Mouse (Mus musculus) myocyte (in vitro differentiated cells): ENCODE measurements at regions not wholly inside any gene's neighbourhood (a gene's known extent, or its start where the extent isn't known, plus 50 kb on each side); places are given as distances from the start of the nearest gene placed in this dataset.

ENCODE experiments used
- H3K27me3 ChIP-seq: one replicate; pipeline ENCODE4 v1.6.1; 2011; ENCODE audit not compliant: control insufficient read depth, insufficient read depth, insufficient read length
- H3K36me3 ChIP-seq: one replicate; pipeline ENCODE4 v1.6.1; 2011; ENCODE audit not compliant: control insufficient read depth, insufficient read depth
- H3K4me2 ChIP-seq: one replicate; pipeline ENCODE4 v1.6.1; 2011; ENCODE audit warnings: low read depth, control low read depth
- H3K4me3 ChIP-seq: one replicate; pipeline ENCODE4 v1.5.1; 2011; ENCODE audit warnings: mild to moderate bottlenecking, control low read depth, moderate library complexity
- H3K79me2 ChIP-seq: one replicate; pipeline ENCODE4 v1.6.1; 2011; ENCODE audit not compliant: control insufficient read depth, insufficient read depth
- H3ac ChIP-seq: one replicate; pipeline ENCODE4 v1.6.1; 2011; ENCODE audit not compliant: control insufficient read depth, insufficient read length
- CEBPB ChIP-seq: IDR thresholded peaks from 2 replicates; pipeline ENCODE4 v1.6.1; 2011; ENCODE audit warnings: mild to moderate bottlenecking, moderate library complexity; ENCODE audit not compliant: poor library complexity, insufficient read depth, severe bottlenecking
- E2F4 ChIP-seq: IDR thresholded peaks from one replicate; pipeline ENCODE4 v1.6.1; 2011; ENCODE audit warnings: mild to moderate bottlenecking, control low read depth, moderate library complexity; ENCODE audit not compliant: insufficient read depth
- MAX ChIP-seq: IDR thresholded peaks from one replicate; pipeline ENCODE4 v1.6.1; 2011; ENCODE audit warnings: low read depth, mild to moderate bottlenecking, control low read depth
- MYOD1 ChIP-seq, 3 experiments: IDR thresholded peaks; one replicate each; pipeline ENCODE4 v1.6.1; 2011; ENCODE audit warnings: control low read depth in 2 of 3, low read depth in 2 of 3, mild to moderate bottlenecking in 2 of 3, moderate library complexity in 1 of 3; ENCODE audit not compliant: insufficient read length in 2 of 3, control insufficient read depth in 1 of 3
- MYOG ChIP-seq, 3 experiments: IDR thresholded peaks; one replicate each; pipeline ENCODE4 v1.6.1; 2011; ENCODE audit warnings: control low read depth in 2 of 3, low read depth in 2 of 3, mild to moderate bottlenecking in 2 of 3; ENCODE audit not compliant: insufficient read length in 2 of 3, control insufficient read depth in 1 of 3, insufficient read depth in 1 of 3
- POLR2A ChIP-seq: IDR thresholded peaks from one replicate; pipeline ENCODE4 v1.6.1; 2011; ENCODE audit warnings: low read depth, mild to moderate bottlenecking, control low read depth, moderate library complexity; ENCODE audit not compliant: insufficient read length
- POLR2AphosphoS2 ChIP-seq: IDR thresholded peaks from one replicate; pipeline ENCODE4 v1.6.1; 2011; ENCODE audit warnings: low read depth, control low read depth; ENCODE audit not compliant: insufficient read length
- REST ChIP-seq: IDR thresholded peaks from one replicate; pipeline ENCODE4 v1.6.1; 2011; ENCODE audit warnings: mild to moderate bottlenecking, control low read depth, moderate library complexity; ENCODE audit not compliant: insufficient read depth, insufficient read length
- SRF ChIP-seq: IDR thresholded peaks from one replicate; pipeline ENCODE4 v1.6.1; 2011; ENCODE audit warnings: low read depth; ENCODE audit not compliant: control insufficient read depth, insufficient read length
- TCF12 ChIP-seq: IDR thresholded peaks from one replicate; pipeline ENCODE4 v1.6.1; 2011; ENCODE audit warnings: mild to moderate bottlenecking, control low read depth; ENCODE audit not compliant: poor library complexity, insufficient read depth, severe bottlenecking
- TCF3 ChIP-seq: IDR thresholded peaks from one replicate; pipeline ENCODE4 v1.6.1; 2011; ENCODE audit warnings: low read depth, control low read depth; ENCODE audit not compliant: insufficient read length
- USF1 ChIP-seq: IDR thresholded peaks from one replicate; pipeline ENCODE4 v1.6.1; 2011; ENCODE audit warnings: low read depth, mild to moderate bottlenecking, control low read depth, moderate library complexity

DNA sequence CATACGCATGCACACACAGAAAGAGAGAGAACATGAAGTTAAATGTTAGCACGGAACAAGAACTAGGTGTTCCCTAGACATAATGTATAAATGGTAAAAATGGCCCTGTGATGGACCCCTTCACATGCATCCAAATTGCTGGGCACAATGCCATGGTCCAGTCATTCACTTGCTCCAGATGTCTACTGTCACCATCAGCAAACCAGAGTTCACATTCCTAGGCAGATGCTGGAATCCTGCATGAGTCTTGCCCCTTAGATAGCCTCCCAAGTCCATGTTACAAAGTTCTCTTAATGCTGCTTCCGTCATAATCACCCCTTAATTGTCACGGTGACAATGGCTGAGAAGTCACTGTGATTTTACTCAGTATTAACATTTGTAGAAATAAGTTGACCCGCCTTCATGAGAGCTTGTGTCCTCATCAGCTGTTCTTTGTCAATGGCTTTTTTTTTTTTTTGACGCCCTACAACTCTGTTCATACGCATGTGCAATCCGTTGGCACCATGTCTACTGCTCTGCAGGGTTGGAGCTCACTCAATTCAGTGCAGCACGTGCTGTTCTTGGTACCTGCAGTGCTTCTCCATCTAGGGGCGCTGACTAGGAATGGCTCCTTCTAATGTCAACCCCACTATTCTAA is 179.4 kb downstream of the Basp1 start:
- no peak for TF ChIP-seq MYOD1 (IDR thresholded peaks at IDR 0.05; ENCODE audit: control insufficient read depth in 1 of 3, insufficient read length in 2 of 3, low read depth in 2 of 3)
- no peak for TF ChIP-seq MYOG (IDR thresholded peaks at IDR 0.05; ENCODE audit: control insufficient read depth in 1 of 3, insufficient read depth in 1 of 3, insufficient read length in 2 of 3, low read depth in 2 of 3)
- TF ChIP-seq MAX: no peak
- TF ChIP-seq POLR2A: no peak
- no peak for TF ChIP-seq E2F4
- TF ChIP-seq TCF3: no peak
- TF ChIP-seq SRF: no peak
- no peak for TF ChIP-seq TCF12
- H3K79me2 ChIP-seq: no peaks in the 10 kb centered on the region

DNA sequence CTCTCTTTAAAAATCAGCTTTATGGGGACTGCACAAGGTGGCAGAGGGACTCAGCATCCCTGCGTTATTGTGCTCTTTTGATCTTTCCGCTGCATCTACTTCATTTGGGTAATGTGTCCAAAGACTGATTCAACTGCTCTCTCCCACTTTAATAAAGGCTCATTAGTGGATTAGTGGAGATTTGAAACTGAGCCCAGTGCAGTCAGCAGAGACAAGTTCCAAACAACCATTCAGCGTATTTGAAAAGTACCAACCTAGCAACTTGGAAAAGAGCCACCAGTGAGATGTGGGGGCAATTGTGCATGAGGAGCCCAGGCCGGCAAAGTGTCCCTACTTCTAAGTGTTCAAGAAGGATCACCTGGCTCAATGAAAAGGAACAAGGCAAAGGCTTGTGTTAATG is 183.4 kb downstream of the Basp1 start:
- Histone ChIP-seq H3K4me2 (no peak overlapping the region), H3ac (no peak overlapping the region), H3K27me3 (no peaks in the 10 kb centered on the region), H3K79me2 (no peaks in the 10 kb centered on the region), H3K4me3 (no peak overlapping the region), H3K36me3 (no peaks in the 10 kb centered on the region)
- TF ChIP-seq REST: no peak
- no peak for TF ChIP-seq CEBPB
- no peak for TF ChIP-seq TCF12
- no peak for TF ChIP-seq SRF
- no peak for TF ChIP-seq USF1
- no peak for TF ChIP-seq TCF3
- no peak for TF ChIP-seq E2F4
- TF ChIP-seq MYOG (IDR thresholded peaks at IDR 0.05; ENCODE audit: control insufficient read depth in 1 of 3, insufficient read depth in 1 of 3, insufficient read length in 2 of 3, low read depth in 2 of 3): no peak

More for the DNA sequence above, 179.4 kb downstream of the Basp1 start:
- Histone ChIP-seq H3K27me3 (no peaks in the 10 kb centered on the region), H3K4me3 (no peak overlapping the region), H3K4me2 (no peak overlapping the region), H3K36me3 (no peaks in the 10 kb centered on the region), H3ac (no peak overlapping the region)

DNA sequence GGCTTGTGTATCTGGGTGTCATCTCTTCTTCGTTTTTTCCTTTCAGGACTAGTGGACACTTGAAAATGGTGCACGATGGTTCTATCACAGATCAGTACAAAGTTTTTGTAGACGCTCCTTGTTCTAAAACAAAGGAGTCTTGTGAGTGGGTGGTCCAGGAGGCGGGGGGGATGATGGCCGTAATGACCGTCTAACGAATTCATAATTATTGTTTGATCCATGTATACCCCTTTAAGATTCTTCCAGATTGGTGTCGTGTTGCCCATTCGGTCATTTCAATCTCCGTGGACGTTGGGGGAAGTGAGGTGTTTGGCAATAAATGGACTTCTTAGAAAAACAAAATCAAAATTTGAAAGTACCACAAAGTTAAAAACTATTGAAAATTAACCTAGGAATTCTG is 183.8 kb downstream of the Basp1 start:
- no peak overlapping the region for H3K4me3 ChIP-seq
- no peaks in the 10 kb centered on the region for H3K27me3 ChIP-seq
- H3ac ChIP-seq: no peak overlapping the region
- H3K4me2 ChIP-seq: no peak overlapping the region
- no peaks in the 10 kb centered on the region for H3K36me3 ChIP-seq
- no peaks in the 10 kb centered on the region for H3K79me2 ChIP-seq
- TF ChIP-seq REST: no peak

DNA sequence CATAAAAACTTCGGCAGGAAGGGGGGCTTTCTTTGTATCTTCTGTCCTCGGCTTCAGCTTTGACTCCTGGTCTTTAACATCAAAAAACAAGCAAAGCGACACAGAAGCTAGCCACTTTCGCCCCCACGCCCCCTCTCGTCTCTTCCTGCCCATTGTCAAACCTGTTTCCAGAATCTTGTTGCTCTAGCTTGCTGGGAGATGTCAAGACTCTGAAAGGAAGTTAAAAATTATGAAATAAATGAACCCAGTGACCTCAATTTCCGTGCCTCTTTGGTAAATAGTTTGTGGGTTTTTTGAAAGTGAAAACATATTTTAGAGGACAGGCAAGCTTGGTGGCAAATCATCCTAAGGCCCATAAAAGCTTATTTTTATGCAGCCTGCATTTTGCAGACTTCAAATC is 186.1 kb downstream of the Basp1 start:
- Histone ChIP-seq H3K36me3 (no peaks in the 10 kb centered on the region), H3K4me3 (no peak overlapping the region), H3K79me2 (no peaks in the 10 kb centered on the region), H3ac (no peak overlapping the region), H3K27me3 (no peaks in the 10 kb centered on the region), H3K4me2 (no peak overlapping the region)
- TF ChIP-seq REST (no peak), CEBPB (no peak), USF1 (no peak), MYOG (IDR thresholded peaks at IDR 0.05; ENCODE audit: control insufficient read depth in 1 of 3, insufficient read depth in 1 of 3, insufficient read length in 2 of 3, low read depth in 2 of 3) (no peak), E2F4 (no peak)

DNA sequence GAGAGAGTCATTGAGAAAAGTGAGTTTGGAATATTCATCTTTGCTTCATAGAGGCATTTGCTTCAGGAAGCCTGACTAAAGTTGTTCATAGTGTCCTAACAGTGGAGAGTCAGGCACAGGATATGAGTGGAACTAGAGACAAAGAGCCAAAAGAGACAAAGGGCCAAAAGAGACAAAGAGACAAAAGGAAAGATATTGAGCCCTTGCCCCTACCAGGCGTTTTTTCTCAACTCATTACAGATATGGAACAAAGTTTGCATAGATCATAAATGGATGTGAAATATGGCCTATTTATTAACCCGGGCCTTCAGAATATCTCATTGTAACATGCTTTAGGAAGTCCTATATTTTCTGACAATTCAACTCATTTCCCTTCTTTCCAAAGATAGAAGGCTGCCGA is 187.6 kb downstream of the Basp1 start:
- Histone ChIP-seq H3K4me2 (no peak overlapping the region), H3K36me3 (no peaks in the 10 kb centered on the region), H3K79me2 (no peaks in the 10 kb centered on the region), H3K27me3 (no peaks in the 10 kb centered on the region), H3ac (no peak overlapping the region), H3K4me3 (no peak overlapping the region)
- no peak for TF ChIP-seq POLR2A
- TF ChIP-seq CEBPB: no peak
- TF ChIP-seq SRF: no peak
- TF ChIP-seq TCF12: no peak
- no peak for TF ChIP-seq E2F4
- no peak for TF ChIP-seq TCF3
- no peak for TF ChIP-seq REST
- no peak for TF ChIP-seq POLR2AphosphoS2
- TF ChIP-seq USF1: no peak
- no peak for TF ChIP-seq MYOD1 (IDR thresholded peaks at IDR 0.05; ENCODE audit: control insufficient read depth in 1 of 3, insufficient read length in 2 of 3, low read depth in 2 of 3)
- TF ChIP-seq MYOG (IDR thresholded peaks at IDR 0.05; ENCODE audit: control insufficient read depth in 1 of 3, insufficient read depth in 1 of 3, insufficient read length in 2 of 3, low read depth in 2 of 3): no peak
- TF ChIP-seq MAX: no peak

DNA sequence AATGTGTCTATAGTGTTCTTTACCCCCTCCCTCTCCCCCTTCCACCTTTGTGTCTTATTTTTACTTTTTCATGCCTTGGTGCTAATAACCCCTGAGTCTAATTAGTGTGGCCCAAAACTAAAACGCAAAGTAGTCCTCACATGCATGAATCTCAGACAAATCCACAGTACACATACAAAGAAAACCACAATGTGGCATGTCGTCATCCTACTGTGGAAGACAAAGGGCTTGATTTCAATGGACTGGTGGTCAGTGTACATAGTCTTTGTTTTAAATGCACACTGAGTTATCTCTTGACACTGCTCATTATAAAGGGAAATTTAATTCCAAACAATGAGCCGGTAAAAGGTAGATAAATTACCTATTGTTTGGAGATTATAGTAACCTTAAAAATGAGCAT is 188.1 kb downstream of the Basp1 start:
- Histone ChIP-seq H3K36me3 (no peaks in the 10 kb centered on the region), H3K4me2 (no peak overlapping the region), H3K4me3 (no peak overlapping the region), H3K27me3 (no peaks in the 10 kb centered on the region), H3K79me2 (no peaks in the 10 kb centered on the region), H3ac (no peak overlapping the region)
- no peak for TF ChIP-seq POLR2AphosphoS2
- TF ChIP-seq TCF12: no peak
- TF ChIP-seq TCF3: no peak
- no peak for TF ChIP-seq CEBPB
- no peak for TF ChIP-seq MYOD1 (IDR thresholded peaks at IDR 0.05; ENCODE audit: control insufficient read depth in 1 of 3, insufficient read length in 2 of 3, low read depth in 2 of 3)
- TF ChIP-seq POLR2A: no peak
- TF ChIP-seq REST: no peak
- no peak for TF ChIP-seq MAX
- no peak for TF ChIP-seq MYOG (IDR thresholded peaks at IDR 0.05; ENCODE audit: control insufficient read depth in 1 of 3, insufficient read depth in 1 of 3, insufficient read length in 2 of 3, low read depth in 2 of 3)
- TF ChIP-seq USF1: no peak
- no peak for TF ChIP-seq SRF
- no peak for TF ChIP-seq E2F4
